Mouse (Mus musculus) spleen, postnatal 4 days (tissue): ENCODE results near the gene Abcc3.
A peak's percentile ranks its signal among the peaks of the same experiment; 100 is the strongest.

ENCODE experiments used
- DNase-seq, 2 experiments: peaks; one replicate each; pipeline ENCODE4 v3.0.0; 2022; ENCODE audit warnings: low spot score in 2 of 2

The Abcc3 gene

GRCm38 (mm10) chr11:94324618-94325017, 68.2 kb downstream of the Abcc3 start:
- DNase-seq: no peak

GRCm38 (mm10) chr11:94323271-94323925, 69.4 kb downstream of the Abcc3 start:
- DNase-seq: no peak

- DNase-seq: no peak
Observed at GRCm38 (mm10) chr11:94322636-94323035, 70.2 kb downstream of the Abcc3 start.

- DNase-seq: peak; percentile 95 to 97
Observed at GRCm38 (mm10) chr11:94321931-94322400, 70.8 kb downstream of the Abcc3 start, which contains the start of gene Luc7l3. TSS of gene Luc7l3 (minus strand) at chr11:94321988.

GRCm38 (mm10) chr11:94320969-94321930, 71.5 kb downstream of the Abcc3 start:
- DNase-seq: peak; percentile 64 to 82

DNA sequence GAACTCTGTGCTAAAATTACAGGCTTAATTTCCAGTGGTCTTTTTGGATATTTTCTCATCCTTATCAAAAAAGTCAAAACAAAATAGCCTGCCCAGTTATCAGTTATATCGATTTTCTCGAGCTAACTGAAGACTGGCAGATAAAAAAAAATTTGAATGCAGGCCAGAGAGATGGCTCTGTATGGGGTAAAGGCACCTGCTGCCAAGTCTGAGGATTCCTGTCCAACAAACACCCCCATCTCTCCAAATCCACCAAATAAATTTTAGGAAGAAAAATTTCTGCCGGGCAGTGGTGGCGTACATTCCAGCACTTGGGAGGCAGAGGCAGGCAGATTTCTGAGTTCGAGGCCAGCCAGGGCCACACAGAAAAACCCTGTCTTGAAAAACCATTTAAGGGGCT, 74.7 kb downstream of the Abcc3 start:
- no peak for DNase-seq

DNA sequence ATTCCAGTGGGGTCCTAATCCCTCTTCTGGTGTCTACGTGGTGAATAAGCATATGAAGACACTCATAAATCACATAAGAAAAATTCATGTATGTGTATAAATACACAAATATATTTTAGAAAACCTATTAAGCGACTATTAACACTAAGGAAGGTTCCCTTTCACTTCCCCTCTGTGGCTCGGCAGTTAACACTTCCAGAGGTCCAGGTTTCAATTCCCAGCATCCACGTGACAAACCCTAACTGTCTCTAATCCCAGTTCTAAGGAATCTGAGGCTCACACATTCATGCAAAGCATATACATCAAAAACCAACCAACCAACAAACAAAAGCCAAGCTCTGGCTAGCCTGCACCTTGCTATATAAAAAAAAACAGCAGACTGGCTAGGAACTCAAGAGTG, 75.3 kb downstream of the Abcc3 start:
- no peak for DNase-seq

DNA sequence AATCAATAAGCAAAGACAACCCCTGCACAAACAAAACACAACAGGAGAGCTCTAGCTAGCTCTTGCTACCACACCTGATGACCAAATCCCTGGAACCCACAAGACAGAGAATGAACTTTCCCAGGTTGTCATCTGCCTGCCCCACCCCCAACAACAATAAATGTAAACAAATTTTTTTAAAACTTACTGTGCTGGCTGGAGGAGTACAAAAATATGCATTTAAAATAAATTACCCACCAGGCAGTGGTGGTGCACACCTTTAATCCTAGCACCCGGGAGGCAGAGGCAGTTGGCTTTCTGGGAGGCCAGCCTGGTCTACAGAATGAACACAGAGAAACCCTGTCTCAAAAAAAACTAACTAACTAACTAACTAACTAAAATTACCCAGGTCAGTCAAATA, 75.8 kb downstream of the Abcc3 start:
- no peak for DNase-seq

- DNase-seq: no peak
Observed at GRCm38 (mm10) chr11:94316528-94316927, 76.3 kb downstream of the Abcc3 start.

DNA sequence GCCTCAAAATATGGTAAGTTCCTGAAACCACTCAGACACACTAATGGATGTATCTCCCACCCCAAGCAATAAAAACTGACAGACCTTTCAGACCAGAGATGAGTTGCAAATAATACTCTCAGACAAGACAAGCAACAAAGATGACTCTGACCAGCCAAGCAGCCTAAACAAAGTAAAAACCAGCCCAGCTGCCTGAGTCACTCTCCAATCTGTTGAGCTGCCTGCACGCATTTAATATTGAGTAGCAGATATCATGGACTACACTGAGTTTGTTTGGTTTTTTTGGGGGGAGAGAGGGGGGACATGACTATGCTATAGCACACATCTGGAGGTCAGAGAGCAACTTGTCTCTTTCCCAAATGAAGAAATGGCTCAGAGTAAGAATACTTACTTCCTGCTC, 77.5 kb downstream of the Abcc3 start:
- no peak for DNase-seq

- no peak for DNase-seq
Observed at GRCm38 (mm10) chr11:94314098-94314652, 78.6 kb downstream of the Abcc3 start.

DNA sequence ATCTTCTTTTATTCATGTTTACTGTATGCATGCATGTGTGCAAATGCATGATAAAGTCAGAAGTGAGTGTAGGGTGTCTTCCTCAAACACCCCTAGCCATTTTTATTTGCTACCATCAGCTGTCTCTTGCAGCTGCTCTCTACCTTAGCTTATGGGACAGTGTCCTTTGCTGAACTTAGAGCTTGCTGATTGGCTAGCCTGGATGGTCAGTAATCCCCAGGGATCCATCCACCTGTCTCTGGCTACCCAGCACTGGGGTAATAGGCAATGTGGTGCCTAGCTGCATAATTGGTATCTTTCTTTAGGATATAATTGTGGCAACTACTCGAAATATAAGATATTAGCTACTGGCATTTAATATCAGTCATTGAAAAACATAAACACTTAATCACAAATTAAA, 80.1 kb downstream of the Abcc3 start:
- no peak for DNase-seq

DNA sequence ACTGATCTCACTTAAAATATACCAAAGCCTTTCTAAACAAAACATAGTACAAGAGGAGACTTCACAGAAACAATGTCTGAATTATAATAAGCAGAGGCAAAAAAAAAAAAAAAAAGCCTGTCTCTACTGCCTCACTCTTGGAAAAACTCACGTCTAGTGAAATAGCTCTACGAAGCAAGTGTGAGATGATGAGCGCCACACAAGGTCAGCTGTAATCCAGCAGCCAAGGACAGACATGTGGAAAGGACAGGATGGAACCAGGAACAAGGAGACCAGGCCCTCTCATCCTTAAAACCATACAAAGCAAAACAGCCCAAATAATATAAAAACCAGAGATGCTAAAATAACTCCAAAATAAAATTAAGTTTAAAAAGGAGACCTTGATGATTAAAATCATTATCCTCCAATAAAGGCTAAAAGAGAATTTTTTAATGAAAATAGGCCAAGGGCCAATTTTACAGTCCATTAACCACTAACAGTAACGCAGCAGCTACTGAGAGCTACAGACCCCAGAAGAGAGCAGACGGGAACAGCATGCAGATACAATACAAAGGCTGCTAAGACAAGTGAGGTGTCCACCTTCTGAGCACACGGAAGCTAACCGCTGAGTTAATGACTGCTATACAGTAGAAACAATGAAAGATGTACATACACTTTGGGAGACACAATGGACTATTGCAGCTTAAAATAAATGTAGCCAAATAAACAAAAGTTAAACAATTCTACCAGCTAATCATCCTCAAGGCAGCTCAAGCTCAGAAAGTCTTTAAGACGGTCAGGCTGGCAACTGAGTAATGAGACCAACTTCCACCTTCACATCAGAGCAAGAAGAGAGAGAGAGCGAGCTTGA, 97.6 kb downstream of the Abcc3 start:
- DNase-seq: no peak
